Mouse (Mus musculus): ENCODE results near the gene 1110051M20Rik. TPM values are rescaled to one million over a fixed set of nuclear protein-coding genes. Genes with fewer than 3 reads are reported as not detected.

Gene 1110051M20Rik
- total RNA-seq, 4 experiments from 2014 or later: 17.8 to 35.6 (median 28.3) TPM

DNA sequence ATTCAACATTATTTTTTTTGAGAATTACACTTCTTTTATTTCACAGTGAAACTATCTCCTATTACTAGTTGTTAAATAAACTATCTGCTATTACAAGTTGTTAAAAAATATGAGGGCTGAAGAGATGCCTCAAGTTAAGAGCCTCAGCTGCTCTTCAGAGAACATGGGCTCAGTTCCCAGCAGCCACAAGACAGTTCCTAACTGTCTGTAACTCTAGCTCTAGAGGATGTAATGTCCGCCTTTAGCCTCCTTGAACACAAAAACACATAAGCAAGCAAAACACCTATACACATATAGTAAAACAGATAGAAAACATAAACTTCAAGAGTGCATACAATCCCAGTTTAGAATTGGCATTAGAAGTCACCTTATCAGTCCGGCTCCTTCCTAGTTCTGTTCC is 104.9 kb downstream of the 1110051M20Rik start:
- no peak for DNase-seq

DNA sequence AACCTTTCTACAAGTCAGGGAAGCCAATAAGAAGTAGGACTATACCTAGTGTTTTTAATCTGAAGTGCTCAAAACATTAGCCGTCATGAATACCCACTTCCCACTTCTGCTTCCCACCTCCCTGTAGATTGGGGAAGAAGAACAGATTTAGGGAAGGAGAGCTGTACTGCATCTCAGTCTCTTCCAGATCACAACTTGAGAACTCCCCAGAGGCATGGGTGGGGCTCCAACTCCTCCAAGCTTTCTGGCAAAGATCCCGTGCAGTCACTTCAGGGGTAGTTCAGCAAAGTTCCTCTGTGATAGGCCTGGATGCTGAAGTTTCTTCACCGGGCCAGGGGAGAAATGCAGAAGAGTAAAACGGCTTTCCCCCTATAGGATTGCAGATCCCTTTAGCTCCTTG is 109.4 kb downstream of the 1110051M20Rik start:
- no peak for DNase-seq

DNA sequence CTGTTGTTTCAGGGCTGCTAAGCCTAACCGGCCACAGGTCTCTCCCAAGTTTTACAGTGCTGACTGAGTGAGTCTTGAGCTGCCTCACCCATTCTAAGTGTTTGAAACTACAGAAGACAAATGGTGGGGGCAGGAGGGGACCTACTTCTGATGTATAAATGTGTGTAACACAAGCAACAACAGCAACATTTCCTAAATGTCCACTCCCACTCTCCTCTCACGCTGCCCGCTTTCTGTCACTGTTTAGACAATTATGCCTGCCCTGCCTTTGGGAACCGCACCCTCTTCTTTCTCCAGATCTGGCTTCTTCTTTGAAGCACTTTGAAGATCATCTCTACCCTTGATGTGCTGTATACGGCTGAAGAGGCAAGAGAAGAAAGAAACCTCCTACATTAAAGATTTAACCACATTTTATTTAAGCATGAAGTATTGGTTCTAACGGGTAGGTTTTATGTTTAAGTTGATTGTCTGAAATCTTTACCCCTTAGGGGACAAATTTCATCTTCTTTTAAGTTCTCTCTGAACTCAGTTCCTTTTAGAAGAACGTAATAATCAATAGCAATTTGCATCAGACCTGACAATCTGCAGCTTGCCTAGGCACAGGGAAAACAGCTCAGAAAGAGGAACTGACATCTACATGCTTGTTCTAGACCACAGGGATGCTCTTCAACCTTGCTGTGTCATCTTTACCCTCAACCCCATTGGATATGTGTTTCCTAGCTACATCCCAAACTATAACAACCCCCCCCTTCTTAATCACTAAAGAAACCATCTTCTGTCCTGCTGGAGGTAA is 113.3 kb downstream of the 1110051M20Rik start:
- no peak for DNase-seq

DNA sequence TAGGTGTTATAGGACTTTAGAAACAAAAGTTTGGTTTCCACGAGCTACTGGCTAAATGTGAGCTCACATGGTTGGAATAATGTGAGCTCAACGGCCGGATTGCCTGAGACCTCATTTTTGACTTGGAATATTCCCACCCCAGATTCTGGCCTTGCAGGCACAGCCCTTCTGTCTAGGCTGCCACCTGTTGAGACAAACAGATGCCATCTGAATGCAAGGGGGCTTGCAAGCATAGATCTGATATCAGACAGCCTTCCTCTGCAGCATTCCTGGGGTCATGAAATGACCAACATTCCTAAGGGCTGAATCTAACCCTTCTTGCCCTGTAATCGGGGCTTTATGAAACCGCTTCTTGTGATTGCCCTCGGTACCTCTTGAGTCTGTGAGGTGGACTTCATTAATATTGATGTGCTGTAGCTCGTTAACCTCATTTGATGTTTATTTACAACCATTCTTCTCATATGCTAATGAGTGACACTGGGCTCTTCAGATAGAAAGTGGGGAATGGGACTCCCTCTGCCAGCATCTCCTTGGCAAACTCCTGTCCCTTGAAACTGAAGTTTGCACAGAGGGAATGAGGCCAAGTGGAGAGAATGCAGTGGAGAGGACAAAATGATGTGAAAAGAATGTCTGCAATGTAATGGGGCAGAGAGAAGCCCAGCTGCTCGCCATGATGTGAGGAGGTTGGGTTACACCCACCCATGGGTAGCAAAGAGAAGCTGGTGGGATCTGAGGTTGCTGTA is 114.3 kb downstream of the 1110051M20Rik start:
- DNase-seq: no peak

DNA sequence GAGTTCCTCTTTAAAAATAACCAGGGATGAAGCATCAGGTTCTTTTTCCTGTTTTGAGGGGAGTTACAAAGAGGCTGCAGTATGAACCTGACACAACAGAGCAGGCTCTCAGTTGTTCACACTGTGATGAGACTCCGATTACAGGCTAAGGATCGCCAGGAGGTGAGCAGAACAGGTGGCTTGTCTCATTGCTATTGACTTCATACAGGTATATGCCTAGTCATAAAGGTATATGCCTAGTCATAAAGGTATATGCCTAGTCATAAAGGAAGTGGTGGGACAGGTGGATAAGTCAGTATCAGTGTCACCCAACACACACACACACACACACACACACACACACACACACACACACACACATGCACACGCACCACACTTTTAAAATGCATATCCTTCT is 115.8 kb downstream of the 1110051M20Rik start:
- no peak for DNase-seq

DNA sequence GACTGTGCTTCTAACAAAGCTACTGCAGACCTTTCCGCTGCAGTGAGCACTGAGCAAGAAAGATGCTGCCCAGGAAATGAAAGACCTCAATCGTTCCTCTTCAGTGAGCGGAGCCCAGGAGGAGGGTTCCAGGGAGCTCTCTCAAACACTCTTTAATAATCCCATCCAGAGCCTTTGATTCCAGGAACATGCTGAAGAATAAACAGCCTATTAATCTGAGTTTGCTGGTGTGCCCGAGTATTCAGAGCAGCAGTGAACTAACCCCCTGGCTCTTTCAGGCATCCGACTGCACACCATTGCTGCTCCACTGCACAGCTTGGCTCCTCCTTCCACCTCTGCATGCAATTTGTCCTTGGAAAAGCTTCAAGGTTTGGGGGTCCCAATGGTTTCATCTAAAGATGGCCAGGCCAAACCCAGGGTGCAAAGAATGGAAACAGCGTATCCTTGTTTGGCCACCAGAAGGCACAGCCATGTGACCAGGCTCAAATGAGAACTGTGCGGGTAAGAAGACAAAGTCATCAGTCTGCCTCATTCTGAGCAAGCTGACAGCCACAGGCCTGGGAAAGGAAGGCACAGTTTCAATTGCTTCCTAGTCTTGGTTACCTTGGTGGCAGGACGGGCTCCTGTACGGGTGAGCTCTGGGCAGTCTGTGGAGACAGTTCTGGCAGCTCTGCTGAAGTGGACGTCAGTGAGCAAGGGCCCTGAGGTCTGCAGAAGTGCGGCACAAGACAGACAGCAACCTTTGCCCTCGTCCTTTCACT is 116.4 kb downstream of the 1110051M20Rik start:
- DNase-seq: no peak

DNA sequence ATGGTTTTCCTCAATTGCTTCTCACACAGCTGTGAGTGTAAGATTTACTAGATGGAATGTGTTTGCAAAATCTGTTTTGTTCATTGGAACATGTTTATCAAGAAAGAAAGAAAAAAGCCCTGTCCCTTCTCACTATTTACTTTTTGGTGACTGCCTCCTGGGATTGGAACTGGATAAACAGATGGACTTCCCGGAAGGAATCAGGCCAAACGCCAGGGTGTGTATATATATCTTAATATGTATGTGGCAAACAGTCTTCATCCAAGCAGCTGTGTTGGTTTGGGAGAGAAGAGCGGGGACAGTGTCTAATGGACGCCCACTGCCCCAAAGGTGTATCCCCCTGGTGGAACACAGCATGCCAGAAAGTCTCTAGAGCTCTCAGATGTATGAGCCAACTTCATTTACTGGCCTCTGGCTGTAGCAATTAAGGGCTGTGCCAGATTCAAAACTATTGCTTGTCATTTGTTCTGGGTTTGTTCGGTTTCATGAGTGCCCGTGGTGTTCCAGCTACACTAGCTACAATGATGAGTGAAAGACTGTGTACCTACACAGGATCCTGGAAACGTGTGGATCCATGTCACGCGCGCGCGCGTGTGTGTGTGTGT is 117.7 kb downstream of the 1110051M20Rik start:
- DNase-seq: no peak

DNA sequence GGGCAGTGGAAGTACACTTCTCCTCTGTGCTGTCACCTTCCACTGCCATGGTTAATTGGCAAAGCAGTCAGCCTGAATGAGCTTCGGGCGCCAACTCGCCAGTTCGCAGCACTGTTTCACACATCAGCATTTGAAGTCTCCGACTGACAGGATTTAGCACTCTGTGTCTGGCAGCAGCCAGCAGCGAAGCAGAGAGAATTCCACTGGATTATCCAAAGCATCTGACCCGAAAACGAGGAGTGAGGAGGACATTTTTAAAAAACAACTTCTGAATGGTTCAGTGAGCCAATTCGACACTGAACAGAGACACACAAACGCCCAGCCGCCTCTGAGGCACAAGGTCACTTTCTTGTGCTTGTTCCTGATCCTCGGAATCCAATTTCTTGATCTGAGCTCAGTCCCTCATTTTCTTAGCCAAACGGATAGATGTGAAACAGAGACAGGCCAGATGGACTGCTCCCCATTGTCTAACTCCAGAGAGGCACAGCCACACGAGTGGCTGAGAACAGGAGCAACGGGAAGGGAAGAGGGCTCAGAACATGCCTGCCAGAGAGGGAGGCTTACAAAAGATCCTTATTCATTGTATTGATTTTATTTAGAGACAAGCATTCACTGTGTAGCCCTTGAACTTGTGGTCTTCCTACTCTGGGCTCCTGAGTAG is 119.6 kb downstream of the 1110051M20Rik start:
- no peak for DNase-seq

DNA sequence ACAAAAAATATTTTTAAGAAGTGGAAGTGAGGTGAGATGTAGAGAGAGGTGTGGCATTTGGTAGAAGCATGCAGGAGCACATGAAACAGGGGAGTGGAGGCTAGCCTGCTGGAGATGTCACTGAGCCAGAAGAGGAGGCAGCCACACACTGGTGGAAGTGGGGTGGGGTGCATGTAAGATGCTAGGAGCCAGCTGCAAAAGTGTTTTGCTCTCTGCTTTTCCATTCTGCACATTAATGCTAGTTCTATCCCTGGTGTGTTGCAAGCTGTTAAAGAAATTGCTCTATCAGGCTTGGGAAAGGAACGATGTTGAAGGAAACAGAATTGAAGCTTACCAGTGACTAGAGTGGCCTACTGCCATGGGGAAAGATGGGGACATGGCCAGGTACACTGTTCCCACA is 120.2 kb downstream of the 1110051M20Rik start:
- DNase-seq: no peak

DNA sequence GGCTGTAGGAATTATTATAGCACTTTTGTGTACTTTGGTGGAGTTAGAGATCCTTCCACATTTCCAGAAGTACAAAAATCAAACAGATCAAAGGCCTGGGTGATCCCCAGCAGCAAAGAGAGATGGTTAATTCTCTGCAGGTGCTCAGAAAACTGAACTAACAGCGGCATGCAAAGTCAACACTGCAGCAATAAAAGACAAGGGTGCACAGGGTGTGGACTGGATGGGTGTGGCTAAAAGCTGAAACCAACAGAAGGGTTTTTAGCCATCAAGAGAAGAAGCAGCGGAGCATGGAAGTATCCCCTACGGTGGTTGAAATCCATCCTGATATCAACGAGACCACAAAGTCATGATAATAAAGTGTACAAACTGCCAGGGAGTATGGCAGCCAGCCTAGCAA is 122.0 kb downstream of the 1110051M20Rik start:
- no peak for DNase-seq

DNA sequence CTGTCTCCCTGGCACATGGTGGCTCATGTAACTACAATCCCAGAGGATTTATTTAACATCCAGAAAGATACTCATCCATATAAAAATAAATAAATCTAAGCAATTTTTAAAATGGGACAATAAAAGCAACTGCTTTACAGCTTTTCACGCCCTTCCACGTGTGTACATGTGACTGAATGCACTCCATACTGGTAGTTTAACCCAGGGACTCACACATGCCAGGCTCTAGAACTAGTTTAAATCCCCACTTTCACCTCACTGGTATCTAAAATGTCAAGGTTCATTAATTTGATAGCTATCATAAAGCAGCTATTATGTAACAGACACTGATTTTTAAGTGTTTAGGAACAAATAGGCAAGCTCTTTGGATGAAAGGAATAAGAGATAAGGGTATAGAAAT is 122.6 kb downstream of the 1110051M20Rik start:
- DNase-seq: no peak

DNA sequence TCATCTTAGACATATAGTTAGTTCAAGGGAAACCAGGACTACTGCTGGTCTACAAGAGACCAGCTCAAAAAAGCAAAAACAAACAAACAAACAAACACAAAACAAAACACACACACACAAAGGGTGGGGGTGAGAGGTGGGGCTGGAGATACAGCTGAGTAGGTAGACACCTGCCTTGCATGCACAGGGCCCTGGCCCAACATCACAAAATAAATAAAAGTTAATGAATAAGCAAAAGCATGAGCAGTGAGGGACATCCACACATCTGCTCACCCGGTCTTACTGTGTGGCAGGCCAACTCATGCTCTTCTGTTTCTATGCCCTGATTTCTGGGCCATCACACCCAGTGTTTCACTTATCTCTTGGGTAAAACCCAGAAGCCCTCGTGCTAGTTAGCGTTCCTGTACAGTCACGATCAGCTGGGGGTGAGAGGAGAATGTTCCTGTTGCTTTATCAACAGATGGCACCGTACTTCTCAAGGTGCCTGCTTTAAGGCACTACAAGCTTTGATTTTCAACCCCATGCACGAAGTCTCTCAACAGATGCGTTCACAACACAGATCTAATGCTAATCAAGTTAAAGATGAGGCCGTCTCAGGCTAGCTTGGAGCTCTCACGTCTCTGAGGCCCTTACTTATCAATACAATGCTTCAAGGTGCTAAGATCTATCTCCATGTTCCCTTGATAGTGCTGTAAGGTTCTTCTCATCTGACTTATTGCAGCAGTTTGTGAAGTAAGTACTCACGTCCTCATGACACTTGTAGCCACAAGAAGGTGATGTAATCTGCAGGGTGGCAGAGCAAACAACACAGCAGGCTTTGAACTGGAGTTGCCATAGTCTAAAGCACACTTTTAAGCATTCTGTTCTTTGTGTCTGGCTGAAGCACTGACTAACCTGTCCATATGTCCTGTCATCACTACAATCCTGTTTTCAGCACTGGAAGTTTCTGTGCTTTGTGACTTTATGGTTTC is 123.7 kb downstream of the 1110051M20Rik start:
- DNase-seq: no peak

DNA sequence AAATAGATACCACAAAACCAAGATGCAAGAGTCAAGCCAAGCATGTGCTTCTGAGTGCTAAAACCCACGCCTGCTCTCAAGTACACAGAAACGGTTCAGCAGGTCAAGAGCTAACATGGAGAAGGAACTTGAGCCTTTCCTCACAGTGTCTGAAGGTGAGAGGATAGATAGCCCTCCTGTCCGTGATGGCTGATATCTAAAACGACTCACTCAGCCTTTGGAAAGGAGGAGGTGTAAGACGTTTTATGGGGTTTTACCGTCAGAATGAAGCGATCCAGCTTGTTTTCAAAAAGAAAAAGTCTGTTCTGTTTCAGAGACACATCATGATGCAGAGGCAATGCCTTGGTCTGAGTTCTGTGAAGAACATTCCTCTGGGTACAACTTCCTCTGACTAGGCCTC is 130.3 kb downstream of the 1110051M20Rik start:
- DNase-seq: no peak

DNA sequence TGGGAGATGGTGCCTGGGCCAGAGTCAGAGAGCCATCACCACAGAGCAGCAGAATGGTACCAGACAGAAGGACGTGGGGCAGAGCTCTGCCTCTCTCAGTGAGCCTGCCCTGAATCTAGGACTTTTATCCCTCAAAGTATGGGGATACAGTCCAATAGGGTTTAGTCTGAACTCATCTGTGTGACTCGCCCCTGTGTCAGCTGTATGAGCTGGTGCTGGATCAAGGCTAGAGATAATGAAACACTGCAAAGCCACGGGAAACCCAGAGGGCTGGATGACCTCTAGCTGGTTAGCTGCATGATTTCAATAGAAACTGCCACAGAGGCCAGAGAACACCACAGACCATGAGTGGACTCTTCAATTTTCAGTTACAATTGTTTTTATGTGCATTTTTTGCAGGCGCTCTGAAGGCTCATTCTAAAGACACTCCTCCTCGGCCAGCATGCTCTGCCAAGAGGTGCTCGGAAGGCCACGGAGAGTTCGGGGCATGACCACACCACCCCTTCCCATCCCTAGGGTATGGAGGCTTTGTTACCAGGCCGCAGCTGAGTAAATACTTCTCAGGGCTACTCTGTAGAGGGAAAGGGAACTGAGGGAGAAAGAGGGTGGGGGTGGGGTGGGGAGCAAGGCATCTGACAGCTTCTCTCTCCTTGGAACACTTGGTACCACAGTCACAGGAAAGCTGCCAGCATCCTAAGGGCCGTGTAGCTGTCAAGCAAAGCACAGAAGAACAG is 131.8 kb downstream of the 1110051M20Rik start:
- DNase-seq: peak; percentile 55

DNA sequence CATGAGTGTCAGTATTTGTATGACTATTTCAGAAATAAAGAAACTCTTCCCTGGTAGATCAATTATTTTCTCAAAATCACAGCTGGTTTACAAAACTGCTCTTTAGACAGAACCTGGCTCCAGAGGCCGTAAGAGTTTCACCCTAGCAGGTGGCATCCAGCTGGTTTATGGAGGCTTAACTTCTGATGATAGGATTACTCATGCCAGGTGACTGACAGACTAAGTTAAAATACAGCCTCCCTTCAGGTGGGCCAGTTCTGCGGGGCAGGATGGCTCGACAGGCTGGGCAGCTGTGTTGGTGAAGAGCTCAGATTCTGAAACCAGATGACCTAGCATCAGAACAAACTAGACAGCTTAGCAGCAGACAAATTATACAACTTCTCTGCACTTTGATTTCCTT is 135.0 kb downstream of the 1110051M20Rik start:
- DNase-seq: no peak

DNA sequence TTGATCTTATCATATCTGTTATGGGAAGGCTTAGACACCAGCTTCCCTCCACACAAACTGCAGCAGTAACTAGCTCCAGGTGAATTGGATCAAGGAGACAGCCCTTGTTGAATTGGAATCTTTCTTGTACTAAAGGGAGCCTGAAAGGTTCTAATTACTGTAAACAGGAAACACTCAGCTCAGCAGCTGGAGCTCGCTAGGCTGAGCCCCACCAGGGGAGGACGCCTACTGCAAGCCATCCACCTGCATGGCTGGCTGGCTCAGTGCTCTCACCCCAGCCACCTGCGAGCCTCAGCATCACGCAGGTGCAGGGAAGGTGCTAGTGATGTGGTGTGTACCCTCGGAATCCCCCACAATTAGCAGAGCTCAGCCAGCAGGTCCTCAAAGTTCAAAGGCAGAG is 135.8 kb downstream of the 1110051M20Rik start:
- DNase-seq: no peak

DNA sequence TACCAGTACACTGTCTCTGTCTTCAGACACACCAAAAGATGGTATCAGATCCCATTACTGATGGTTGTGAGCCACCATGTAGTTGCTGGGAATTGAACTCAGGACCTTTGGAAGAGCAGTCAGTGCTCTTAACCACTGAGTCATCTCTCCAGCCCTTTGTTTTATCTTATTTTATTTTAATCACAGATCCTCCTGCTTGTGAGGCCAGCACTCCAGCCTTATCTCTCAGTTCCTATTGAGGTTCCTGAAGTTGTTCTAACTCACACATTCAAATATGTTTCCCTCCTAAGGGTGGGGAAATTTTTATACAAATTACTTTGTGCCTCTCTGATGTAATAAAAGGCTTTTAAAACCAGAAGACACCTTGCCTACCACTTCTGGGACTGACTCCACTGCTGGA is 137.9 kb downstream of the 1110051M20Rik start:
- DNase-seq: no peak

DNA sequence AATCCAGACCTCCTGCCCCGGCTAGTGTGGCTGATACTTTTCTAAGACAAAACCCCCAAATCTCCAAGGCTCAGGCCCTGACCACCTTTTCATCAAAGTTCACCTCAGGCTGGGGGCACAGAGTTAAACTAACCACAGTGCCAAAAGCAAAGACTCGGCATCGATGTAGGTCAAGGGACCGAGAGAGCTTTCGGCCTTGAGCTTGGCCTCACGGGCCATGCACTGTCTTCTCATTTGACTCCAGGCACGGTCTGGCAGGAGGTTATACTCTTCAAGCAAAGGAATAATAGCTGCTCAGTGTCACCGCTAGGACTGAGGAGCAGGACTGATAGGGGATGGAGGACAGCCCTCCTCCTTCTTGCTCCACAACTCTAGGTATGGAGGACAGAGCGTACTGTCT is 138.6 kb downstream of the 1110051M20Rik start:
- peak; percentile 58 for DNase-seq

DNA sequence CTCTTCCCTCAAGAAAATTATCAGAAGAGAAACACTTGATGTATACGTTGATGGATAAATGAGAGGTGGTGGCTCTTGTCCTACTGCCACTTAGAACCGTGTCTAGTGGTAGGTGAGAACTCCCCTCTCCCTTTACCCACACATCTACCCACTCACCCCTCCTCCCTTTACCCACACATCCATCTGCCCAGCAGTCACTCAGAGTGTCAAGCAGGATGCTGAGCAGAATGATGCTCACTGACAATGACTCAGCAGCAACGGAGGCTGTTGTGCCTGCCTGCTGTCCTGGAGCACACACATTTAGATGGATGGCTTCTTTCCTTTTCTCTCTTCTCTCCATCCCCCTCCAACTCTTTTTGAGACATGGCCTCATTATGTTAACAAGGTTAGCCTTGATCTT is 141.7 kb downstream of the 1110051M20Rik start:
- no peak for DNase-seq

DNA sequence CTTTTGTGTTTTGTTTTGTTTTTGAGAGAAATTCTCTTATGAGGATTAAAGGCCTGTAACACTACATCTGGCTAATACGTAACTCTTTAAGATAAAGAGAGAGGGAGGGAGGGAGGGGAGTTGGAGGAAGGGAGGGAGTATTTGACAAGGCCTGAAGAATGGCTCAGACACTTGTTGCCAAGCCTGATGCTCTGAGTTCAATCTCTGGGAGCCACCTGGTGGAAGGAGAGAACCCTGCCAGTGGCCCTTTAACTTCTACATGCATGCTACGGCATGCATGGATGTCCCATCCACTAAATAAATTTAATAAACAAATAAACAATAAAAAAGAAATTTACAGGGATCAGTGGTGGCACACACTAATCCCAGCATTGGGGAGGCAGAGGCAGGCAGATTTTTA is 142.7 kb downstream of the 1110051M20Rik start:
- DNase-seq: no peak
